In the genomic region with DNA sequence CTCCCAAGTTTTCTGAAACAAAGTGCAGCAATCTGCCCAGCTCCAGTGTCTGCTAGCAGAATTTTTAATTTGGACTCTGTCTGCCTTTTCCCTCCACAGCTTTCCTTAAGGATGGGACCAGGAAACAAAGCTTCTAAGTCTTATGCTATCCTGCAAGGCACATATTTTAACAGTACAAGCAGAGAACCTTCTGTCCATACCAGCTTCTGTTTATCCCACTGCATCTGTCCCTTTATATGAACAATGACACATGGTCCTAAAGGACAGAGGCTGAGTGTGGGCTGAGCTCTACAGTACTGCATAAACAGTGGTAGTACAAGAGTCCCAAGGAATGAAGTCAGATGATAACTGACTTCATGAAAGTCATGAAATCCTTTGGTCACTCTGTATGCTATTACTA, we compare ENCODE assay signal across 19 mouse cellular contexts.
DNase-seq lines count a peak whose midpoint lies in the region; ATAC-seq and TF ChIP-seq lines count a peak whose summit lies in the region.
"Had no signal": no experiment of that assay in that cellular context is flagged by ENCODE, and none has a peak within 500 bp of the region (broad histone marks: within the 10 kb centered on the region; RNA-seq: fewer than 3 reads in every experiment).

No protein-coding gene starts in this region.

- no peaks in the 10 kb centered on the region for H3K4me1 ChIP-seq in forebrain, postnatal 0 days (ENCODE audit: insufficient read depth)
- no peaks in the 10 kb centered on the region for H3K4me1 ChIP-seq in forebrain, embryonic 16.5 days (replicated peaks; ENCODE audit: control insufficient read depth, insufficient read depth, low read length)
- H3K4me1 ChIP-seq: forebrain, embryonic 10.5 days; forebrain, embryonic 13.5 days; hindbrain, embryonic 12.5 days; hindbrain, embryonic 15.5 days had no signal

- no peaks in the 10 kb centered on the region for H3K27me3 ChIP-seq in forebrain, postnatal 0 days (ENCODE audit: insufficient read depth, low read length)
- no peaks in the 10 kb centered on the region for H3K27me3 ChIP-seq in forebrain, embryonic 16.5 days (replicated peaks; ENCODE audit: control insufficient read depth, insufficient read depth, low read length)
- H3K27me3 ChIP-seq: forebrain, embryonic 13.5 days; hindbrain, embryonic 12.5 days; hindbrain, embryonic 15.5 days had no signal

- H3K4me3 ChIP-seq in forebrain, postnatal 0 days (ENCODE audit: low read depth, low read length), result no peak overlapping the region
- no peak overlapping the region for H3K4me3 ChIP-seq in forebrain, embryonic 16.5 days (replicated peaks; ENCODE audit: low read length)
- H3K4me3 ChIP-seq: forebrain, embryonic 10.5 days; forebrain, embryonic 13.5 days; gastrocnemius, adult 2 months; hindbrain, embryonic 12.5 days; hindbrain, embryonic 15.5 days had no signal

- H3K36me3 ChIP-seq in forebrain, postnatal 0 days (ENCODE audit: insufficient read depth), result no peaks in the 10 kb centered on the region
- no peaks in the 10 kb centered on the region for H3K36me3 ChIP-seq in forebrain, embryonic 16.5 days (ENCODE audit: control insufficient read depth, insufficient read depth)
- H3K36me3 ChIP-seq: forebrain, embryonic 10.5 days; hindbrain, embryonic 12.5 days; hindbrain, embryonic 15.5 days had no signal

- no peak overlapping the region for H3K4me2 ChIP-seq in forebrain, postnatal 0 days (ENCODE audit: low read depth)
- no peak overlapping the region for H3K4me2 ChIP-seq in forebrain, embryonic 16.5 days (ENCODE audit: low read length)
- H3K4me2 ChIP-seq: forebrain, embryonic 13.5 days; heart, embryonic 11.5 days; hindbrain, embryonic 12.5 days; hindbrain, embryonic 15.5 days had no signal

- H3K27ac ChIP-seq in forebrain, postnatal 0 days (ENCODE audit: low read depth, low read length), result no peak overlapping the region
- H3K27ac ChIP-seq in forebrain, embryonic 16.5 days (ENCODE audit: low read length), result no peak overlapping the region
- H3K27ac ChIP-seq: forebrain, embryonic 10.5 days; forebrain, embryonic 13.5 days; gastrocnemius, adult 2 months; hindbrain, embryonic 12.5 days; hindbrain, embryonic 15.5 days had no signal

- H3K9me3 ChIP-seq in forebrain, postnatal 0 days (ENCODE audit: low read length), result no peaks in the 10 kb centered on the region
- H3K9me3 ChIP-seq in forebrain, embryonic 16.5 days (ENCODE audit: control insufficient read depth, low read length), result no peaks in the 10 kb centered on the region
- H3K9me3 ChIP-seq: forebrain, embryonic 10.5 days; forebrain, embryonic 13.5 days; hindbrain, embryonic 12.5 days; hindbrain, embryonic 15.5 days had no signal

- no peak for TF ChIP-seq CTCF in forebrain, postnatal 0 days (IDR thresholded peaks at IDR 0.05; ENCODE audit: low read depth)

- no peak for DNase-seq in forebrain, postnatal 0 days
- DNase-seq in layer of hippocampus, adult 18-20 months (ENCODE audit: low spot score in 2 of 2), result peak; percentile 4 to 62
- no peak for DNase-seq in layer of hippocampus, postnatal 10 days (ENCODE audit: low spot score in 2 of 2)
- DNase-seq in layer of hippocampus, adult 9-10 months (ENCODE audit: low spot score), result peak; percentile 15
- DNase-seq in right cerebral cortex, adult 2 months (ENCODE audit: low spot score in 2 of 2), result no peak
- DNase-seq: adrenal gland, adult 8-10 months; adrenal gland, postnatal 25 days; cerebellum, adult 18-20 months; cerebellum, adult 9-10 months; cerebellum, postnatal 14 days; gastrocnemius, adult 2 months; gastrocnemius, postnatal 14 days; heart, adult 11 months had no signal

- peak; percentile 27 for ATAC-seq in forebrain, postnatal 0 days
- ATAC-seq in forebrain, embryonic 16.5 days, result no peak
- ATAC-seq: forebrain, embryonic 13.5 days had no signal

- no peak overlapping the region for H3K9ac ChIP-seq in forebrain, postnatal 0 days
- no peak overlapping the region for H3K9ac ChIP-seq in forebrain, embryonic 16.5 days (replicated peaks; ENCODE audit: low read depth, low read length)
- H3K9ac ChIP-seq: forebrain, embryonic 13.5 days; hindbrain, embryonic 12.5 days; hindbrain, embryonic 15.5 days had no signal

Comparison
In these comparisons a context has a peak if more than half of its experiments do, and no peak if none do; other contexts are left out.
1. DNase-seq: peak in layer of hippocampus, adult 18-20 months (2 of 2) and layer of hippocampus, adult 9-10 months (single experiment); none in forebrain, postnatal 0 days (single experiment), layer of hippocampus, postnatal 10 days (0 of 2) and right cerebral cortex, adult 2 months (0 of 2).